Mouse (Mus musculus): ENCODE results near the gene Psma7.

DNA sequence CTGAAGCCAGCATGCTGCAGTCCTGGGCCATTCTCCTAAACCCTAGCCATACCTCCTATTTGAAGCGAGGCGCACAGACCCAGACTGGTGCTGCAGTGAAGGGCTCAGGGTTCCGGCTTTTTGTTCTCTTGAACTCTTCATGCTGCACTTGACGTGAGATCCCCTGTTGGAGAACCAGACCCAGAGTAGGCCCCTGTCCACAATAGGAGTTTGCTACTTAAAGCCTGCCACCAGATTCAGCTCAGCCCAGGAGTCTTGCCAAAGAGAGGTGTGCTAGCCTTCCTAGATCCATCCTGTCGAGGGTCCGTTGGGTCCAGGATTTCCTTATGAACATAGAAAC is 16.4 kb downstream of the Psma7 start:
- TF ChIP-seq MYOD1 (IDR thresholded peaks at IDR 0.05; ENCODE audit: control insufficient read depth in 1 of 3, insufficient read length in 2 of 3, low read depth in 2 of 3): no peak
- no peak for TF ChIP-seq USF1 (IDR thresholded peaks at IDR 0.05; ENCODE audit: low read depth)
- TF ChIP-seq CEBPB (IDR thresholded peaks at IDR 0.05; ENCODE audit: insufficient read depth, poor library complexity, severe bottlenecking): no peak
- no peak for TF ChIP-seq MAX (IDR thresholded peaks at IDR 0.05; ENCODE audit: low read depth)
- no peak for TF ChIP-seq POLR2A (IDR thresholded peaks at IDR 0.05; ENCODE audit: insufficient read length, low read depth)
- TF ChIP-seq E2F4 (IDR thresholded peaks at IDR 0.05; ENCODE audit: insufficient read depth): no peak
- no peak for TF ChIP-seq MYOG (IDR thresholded peaks at IDR 0.05; ENCODE audit: control insufficient read depth in 1 of 3, insufficient read depth in 1 of 3, insufficient read length in 2 of 3, low read depth in 2 of 3)
